Mouse (Mus musculus): ENCODE measurements around the gene Sytl1.

The Sytl1 gene

GRCm38 (mm10) chr4:133278482-133278881 is 15.6 kb upstream of the Sytl1 start:
- peak in 1 of 2 experiments; percentile 52 for DNase-seq (ENCODE audit: low spot score in 2 of 2)

- no peak for DNase-seq (ENCODE audit: low spot score in 2 of 2)
Measured at GRCm38 (mm10) chr4:133278067-133278466, 15.2 kb upstream of the Sytl1 start.

DNA sequence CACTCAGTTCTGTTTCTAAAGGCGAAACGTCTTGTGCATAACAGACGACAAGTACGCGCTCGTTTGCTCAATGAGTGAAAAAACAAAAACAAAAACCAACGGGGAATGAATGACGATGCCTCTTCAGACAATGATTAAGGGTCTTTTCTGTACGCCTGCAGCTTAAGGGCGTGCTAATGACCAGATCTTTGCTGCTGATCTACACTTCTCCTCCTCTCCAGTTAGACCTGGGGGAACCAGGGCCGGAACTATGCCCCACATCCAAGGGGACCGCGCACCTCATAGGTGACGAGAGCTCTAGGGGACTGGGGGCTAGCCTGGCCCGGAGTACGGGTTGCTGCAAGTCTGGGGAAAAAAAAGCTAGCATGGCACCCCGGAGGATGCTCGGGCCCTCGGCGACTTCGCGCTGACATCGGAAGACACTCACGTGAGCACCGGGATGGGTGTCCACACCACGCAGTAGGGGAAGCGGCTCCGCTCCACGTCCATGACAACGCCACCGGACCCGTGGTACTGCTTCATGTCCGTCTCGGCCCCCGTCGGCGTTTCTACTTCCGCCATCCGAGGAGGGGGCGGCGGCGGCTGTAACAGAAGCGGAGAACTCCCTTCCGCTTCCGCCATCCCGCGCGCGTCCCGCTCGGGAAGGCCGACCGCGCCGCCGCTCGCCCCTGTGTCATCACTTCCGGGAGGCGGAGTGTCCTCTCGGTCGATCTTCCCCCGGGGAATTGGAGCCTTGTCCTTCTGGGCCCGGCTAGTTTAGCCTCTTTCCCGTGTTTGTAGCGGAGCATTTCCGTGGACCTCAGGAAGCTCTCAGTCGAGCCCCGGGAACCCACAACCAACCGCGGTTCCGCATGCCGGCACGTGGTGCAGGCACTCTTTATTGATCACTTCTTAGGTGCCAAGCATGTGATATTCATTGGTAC is 14.5 kb upstream of the Sytl1 start, which contains the start of gene Tmem222:
Gene Tmem222, minus strand, starts transcription at position 689 of the 923 bp plus-strand sequence.
- peak; percentile 96 to 97 for DNase-seq (ENCODE audit: low spot score in 2 of 2)

DNA sequence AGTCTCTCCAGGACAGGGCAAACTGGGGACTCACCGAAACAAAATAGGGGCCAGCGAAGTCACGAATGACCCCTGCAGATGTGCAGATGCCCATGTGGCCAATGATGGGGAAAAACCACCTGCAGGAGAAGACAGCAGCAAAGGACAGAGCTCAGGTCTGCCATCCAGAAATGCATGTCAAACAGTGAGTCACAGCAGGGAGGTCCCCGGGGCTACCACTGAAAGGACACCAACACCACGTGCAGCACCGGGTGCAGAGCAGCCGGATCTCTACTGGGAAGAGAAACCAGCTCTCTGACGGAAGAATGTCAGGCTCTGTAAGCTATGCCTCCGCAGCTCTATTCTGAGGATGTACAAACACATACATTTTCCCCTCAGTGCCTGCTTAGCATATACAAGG is 8.0 kb upstream of the Sytl1 start:
- DNase-seq (ENCODE audit: low spot score in 2 of 2): no peak

- no peak for DNase-seq (ENCODE audit: low spot score in 2 of 2)
Measured at GRCm38 (mm10) chr4:133269596-133269995, 6.7 kb upstream of the Sytl1 start.

GRCm38 (mm10) chr4:133268931-133269330 is 6.0 kb upstream of the Sytl1 start:
- no peak for DNase-seq (ENCODE audit: low spot score in 2 of 2)

DNA sequence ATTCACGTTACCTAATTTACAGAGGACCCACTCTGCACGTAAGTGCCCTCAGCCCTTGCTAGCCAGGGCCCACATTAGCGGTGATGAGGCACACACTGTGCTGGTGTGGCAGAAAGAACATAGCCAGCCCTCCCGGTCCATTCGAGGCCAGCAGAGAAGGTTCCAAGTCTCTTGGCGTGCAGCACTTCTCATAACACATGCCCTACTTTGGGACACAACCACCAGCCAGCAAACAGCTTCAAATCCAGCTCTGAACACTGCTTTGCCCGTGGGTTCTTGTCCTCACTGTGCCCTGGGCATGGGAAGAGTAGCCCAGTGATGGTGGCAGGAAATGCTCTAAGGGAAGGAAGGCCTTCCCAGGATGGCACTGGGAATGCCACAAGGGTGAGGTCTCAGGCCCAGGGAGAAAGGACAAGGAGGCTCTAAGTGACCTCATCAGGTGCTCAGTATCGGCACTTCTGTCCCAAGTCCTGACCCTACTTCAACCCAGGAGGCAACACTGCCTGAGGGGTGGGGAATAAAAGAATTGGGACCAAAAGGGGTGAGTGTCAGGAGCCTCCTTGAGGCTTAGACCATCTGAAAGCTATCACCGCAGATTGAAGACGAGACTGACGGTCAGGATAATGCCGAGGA is 3.5 kb upstream of the Sytl1 start:
- DNase-seq (ENCODE audit: low spot score in 2 of 2): no peak

DNA sequence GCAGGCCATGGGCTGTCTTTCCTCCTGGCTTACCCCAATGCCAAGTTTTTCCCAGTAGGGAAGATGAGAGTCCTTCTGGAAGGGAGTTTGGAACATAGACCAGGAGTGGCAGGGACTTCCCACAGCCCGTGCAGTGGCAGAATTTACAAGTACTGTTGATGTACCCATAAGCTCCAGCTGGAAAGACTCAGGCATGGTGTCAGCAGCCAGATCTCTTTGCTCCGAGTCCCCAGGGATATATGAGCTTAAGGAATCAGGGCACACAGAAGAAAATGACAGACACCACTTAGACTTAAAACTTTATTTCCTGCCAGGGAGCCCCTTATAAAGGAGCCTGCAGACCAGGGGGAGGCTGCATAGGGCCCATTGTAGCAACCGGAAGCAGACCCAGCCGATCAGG is 2.8 kb upstream of the Sytl1 start:
- DNase-seq (ENCODE audit: low spot score in 2 of 2): no peak

- no peak for DNase-seq (ENCODE audit: low spot score in 2 of 2)
Measured at GRCm38 (mm10) chr4:133265297-133265696, 2.4 kb upstream of the Sytl1 start.

GRCm38 (mm10) chr4:133264559-133264958 is 1.6 kb upstream of the Sytl1 start:
- DNase-seq (ENCODE audit: low spot score in 2 of 2): no peak

DNA sequence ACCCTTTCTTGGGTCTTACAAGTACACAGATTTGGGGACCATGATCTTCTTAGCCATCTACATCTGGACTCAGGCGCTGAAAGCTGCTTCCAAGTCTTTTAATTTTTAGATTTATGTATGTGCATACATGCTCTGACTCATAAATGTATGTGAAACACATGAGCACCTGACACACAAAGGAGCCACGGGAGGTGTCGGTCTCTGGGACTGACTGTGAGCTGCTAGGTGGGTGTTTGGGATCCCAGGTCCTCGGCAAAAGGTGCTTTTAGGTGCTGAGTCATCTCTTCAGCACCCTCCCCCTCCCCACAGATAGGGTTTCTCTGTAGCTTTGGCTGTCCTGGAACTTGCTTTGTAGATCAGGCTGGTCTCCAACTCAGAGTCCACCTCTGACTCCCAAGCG is 843 bp upstream of the Sytl1 start:
- DNase-seq (ENCODE audit: low spot score in 2 of 2): no peak

DNA sequence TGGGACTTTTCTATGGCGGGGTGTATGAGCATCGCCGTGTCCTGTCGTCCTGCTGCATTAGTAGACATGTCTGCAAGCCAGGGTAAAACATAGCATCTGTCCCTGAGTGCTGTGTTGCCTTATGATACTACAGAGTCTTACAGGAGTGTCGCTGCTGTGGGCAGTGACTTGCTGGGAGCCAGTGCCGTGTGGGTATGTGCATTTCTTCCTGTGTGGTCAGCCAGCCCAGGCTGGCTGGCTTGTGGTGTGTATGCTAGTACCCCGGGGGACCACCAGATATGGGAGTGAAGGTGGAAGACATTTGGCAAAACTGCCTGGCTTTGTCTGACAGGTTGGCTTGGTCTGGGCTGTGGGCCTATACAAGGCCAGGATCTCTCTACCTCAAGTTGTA is 543 bp downstream of the Sytl1 start:
- no peak for DNase-seq (ENCODE audit: low spot score in 2 of 2)

DNA sequence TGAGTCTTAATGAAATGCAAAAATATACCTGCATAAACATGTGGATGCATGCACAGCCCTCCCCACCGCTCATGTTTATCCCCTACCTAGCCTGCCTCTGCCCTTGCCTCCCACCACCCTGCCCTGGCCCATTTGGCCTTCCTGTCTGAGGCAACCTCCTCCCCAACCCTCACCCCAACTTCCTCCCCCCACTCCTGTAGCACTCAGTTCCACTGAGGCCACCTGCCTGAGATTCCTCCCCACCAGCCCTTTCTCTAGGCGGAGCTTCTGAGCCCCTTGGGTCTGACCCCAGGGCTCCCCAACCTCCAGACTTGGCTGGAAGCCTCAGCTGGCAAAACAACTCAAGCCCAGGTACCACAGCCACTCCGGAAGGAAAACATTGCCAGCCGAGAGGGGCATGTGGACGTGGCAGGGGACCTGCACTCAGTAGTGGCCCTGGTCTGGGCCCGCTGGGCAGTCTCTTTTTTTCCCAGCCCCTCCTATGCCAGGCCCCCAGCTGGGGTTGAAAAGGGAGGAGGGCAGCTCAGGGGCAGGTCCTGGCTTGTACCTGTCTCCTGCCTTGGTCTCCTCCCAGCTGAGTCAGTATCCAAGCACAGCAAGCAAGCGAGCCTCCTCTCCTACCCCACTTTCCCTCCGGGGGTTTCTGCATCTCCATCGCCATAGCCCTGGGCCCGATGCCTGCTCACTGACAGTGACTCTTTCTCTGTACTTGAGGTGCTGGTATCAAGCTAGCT is 1.1 kb downstream of the Sytl1 start:
- no peak for DNase-seq (ENCODE audit: low spot score in 2 of 2)

GRCm38 (mm10) chr4:133257798-133258408 is 5.0 kb downstream of the Sytl1 start:
- DNase-seq (ENCODE audit: low spot score in 2 of 2): no peak

- DNase-seq (ENCODE audit: low spot score in 2 of 2): no peak
Measured at GRCm38 (mm10) chr4:133257230-133257629, 5.7 kb downstream of the Sytl1 start.

DNA sequence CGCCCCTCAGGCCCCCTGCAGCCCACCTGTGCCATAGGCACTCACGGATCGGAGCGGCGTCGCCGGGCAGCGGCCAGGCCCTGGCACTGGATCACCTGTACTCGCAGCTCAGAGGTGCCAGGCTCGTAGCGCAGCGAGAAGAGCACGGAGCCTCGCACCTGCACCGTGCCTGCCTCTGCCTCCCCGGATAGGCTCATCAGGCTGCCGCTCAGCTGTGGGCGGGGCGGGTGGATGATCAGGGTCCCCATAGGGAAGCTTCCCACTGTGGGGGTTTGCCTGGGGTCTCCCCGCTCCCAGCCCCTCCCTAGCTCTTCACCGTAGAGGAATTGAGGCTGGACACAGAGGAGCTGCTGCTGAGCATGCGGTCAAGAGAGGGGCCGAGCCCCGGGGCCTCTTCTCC is 6.1 kb downstream of the Sytl1 start:
- DNase-seq (ENCODE audit: low spot score in 2 of 2): no peak

GRCm38 (mm10) chr4:133255392-133255791 is 7.5 kb downstream of the Sytl1 start:
- DNase-seq (ENCODE audit: low spot score in 2 of 2): no peak

GRCm38 (mm10) chr4:133253412-133253811 is 9.5 kb downstream of the Sytl1 start:
- no peak for DNase-seq (ENCODE audit: low spot score in 2 of 2)

GRCm38 (mm10) chr4:133252089-133252488 is 10.8 kb downstream of the Sytl1 start:
- DNase-seq (ENCODE audit: low spot score in 2 of 2): no peak

DNA sequence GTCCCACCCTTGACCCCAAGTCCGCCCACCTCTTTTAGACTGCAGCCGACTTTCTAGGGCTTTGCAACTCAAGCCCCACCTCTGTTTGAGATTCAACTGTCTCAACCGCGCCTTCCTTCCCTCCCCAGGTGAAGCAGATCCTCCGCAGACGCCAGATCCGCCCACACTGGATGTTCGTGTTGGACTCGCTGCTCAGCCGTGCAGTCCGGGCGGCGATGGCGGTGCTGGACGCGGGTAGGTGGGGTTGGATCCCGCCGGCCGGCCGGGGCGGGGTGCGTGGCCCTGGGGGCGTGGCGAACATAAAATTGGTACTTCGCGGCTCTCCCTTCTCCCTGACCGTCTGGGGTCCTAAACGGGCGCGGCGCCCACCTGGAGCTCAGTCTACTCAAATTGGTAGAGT is 11.7 kb downstream of the Sytl1 start:
- DNase-seq (ENCODE audit: low spot score in 2 of 2): no peak

DNA sequence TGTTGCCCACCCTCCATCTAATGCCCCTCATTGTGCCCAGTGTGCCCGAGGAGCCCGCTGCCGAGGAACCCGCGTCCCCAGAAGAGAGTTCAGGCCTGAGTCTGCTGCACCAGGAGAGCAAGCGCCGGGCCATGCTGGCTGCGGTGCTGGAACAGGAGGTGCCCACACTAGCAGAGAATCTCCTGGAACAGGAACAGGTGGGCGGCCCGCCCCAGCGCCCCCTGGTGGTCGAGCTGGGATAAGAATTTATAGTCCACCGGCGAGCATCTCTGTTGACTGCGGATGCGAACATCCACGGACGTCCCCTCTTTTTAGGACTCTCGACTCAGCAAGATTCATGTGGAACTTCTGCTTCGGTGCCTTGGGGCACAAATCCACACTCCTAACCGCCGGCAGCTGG is 12.3 kb downstream of the Sytl1 start:
- peak; percentile 74 to 85 for DNase-seq (ENCODE audit: low spot score in 2 of 2)

Measured in right cerebral cortex, postnatal 10 days (tissue).